Mouse (Mus musculus) ES-E14 (cell line): ENCODE results near the gene Pigo. TPM values are rescaled to one million over a fixed set of nuclear protein-coding genes. Genes with fewer than 3 reads are reported as not detected.

ENCODE experiments used
- DNase-seq: peaks from one replicate; pipeline ENCODE4 v3.0.0-alpha.2; 2013; ENCODE audit warnings: low read depth, low spot score
- H3K27ac ChIP-seq: 2 replicates; pipeline ENCODE4 v1.5.1; 2012; ENCODE audit warnings: low read depth, mild to moderate bottlenecking, low read length, moderate library complexity, mixed read lengths; ENCODE audit not compliant: poor library complexity, insufficient read depth, severe bottlenecking
- H3K36me3 ChIP-seq: 2 replicates; pipeline ENCODE4 v1.6.1; 2012; ENCODE audit warnings: mild to moderate bottlenecking, low read length, moderate library complexity, mixed read lengths; ENCODE audit not compliant: control insufficient read depth, poor library complexity, insufficient read depth, severe bottlenecking
- H3K4me1 ChIP-seq, 2 experiments: fragments of 150-350 bp in 1 of 2; sonication (generic) in 1 of 2; 2 replicates each; pipeline ENCODE4 v1.6.1; 2012; ENCODE audit warnings: low read length in 2 of 2, mild to moderate bottlenecking in 1 of 2, mixed read lengths in 1 of 2; ENCODE audit not compliant: control insufficient read depth in 2 of 2, insufficient read depth in 2 of 2, poor library complexity in 1 of 2
- H3K4me3 ChIP-seq, 2 experiments: fragments of 150-350 bp in 1 of 2; sonication (generic) in 1 of 2; 2 replicates each; pipeline ENCODE4 v1.5.1; 2012; ENCODE audit warnings: low read length in 2 of 2, low read depth in 1 of 2, mild to moderate bottlenecking in 1 of 2, mixed read lengths in 1 of 2; ENCODE audit not compliant: insufficient read depth in 1 of 2, poor library complexity in 1 of 2, severe bottlenecking in 1 of 2
- H3K9ac ChIP-seq: 2 replicates; pipeline ENCODE4 v1.6.1; 2012; ENCODE audit warnings: low read depth, mild to moderate bottlenecking, low read length, mixed read lengths; ENCODE audit not compliant: poor library complexity, insufficient read depth, severe bottlenecking
- H3K9me3 ChIP-seq: fragments of 150-350 bp; sonication (generic); 2 replicates; pipeline ENCODE4 v1.6.1; 2012; ENCODE audit warnings: low read depth, mild to moderate bottlenecking, low read length; ENCODE audit not compliant: control insufficient read depth, insufficient read depth
- CHD2 ChIP-seq: IDR thresholded peaks from 2 replicates; pipeline ENCODE4 v1.6.1; 2014; ENCODE audit warnings: mild to moderate bottlenecking, low read depth, low read length, inconsistent platforms
- HCFC1 ChIP-seq: IDR thresholded peaks from 2 replicates; pipeline ENCODE4 v1.6.1; 2012; ENCODE audit warnings: low read length, inconsistent platforms, borderline replicate concordance; ENCODE audit not compliant: insufficient read depth
- MAFK ChIP-seq: IDR thresholded peaks from 2 replicates; pipeline ENCODE4 v1.6.1; 2014; ENCODE audit warnings: mild to moderate bottlenecking, low read depth, low read length, inconsistent platforms; ENCODE audit not compliant: insufficient read depth
- ZC3H11A ChIP-seq: IDR thresholded peaks from 2 replicates; pipeline ENCODE4 v1.6.1; 2012; ENCODE audit warnings: low read depth, mild to moderate bottlenecking, inconsistent platforms, low read length, borderline replicate concordance
- ZNF384 ChIP-seq: IDR thresholded peaks from 2 replicates; pipeline ENCODE4 v1.6.1; 2012; ENCODE audit warnings: low read depth, low read length, inconsistent platforms
- in situ Hi-C, 2 experiments: fragments of 600-800 bp; cut with MboI; formaldehyde crosslinking; loops; one replicate each; pipeline ENCODE4 v1.15.1; 2025; ENCODE audit warnings: low sequenced_read_pairs in 2 of 2, inconsistent platforms in 1 of 2; ENCODE audit not compliant: unreplicated experiment in 2 of 2
- total RNA-seq: library from RNA; depleted of rRNA; stranded (reverse); fragments of 300-350 nt; gene quantifications from 2 replicates; pipeline ENCODE4 v1.2.3, GENCODE M21; 2012

Gene Pigo
- total RNA-seq, 1 experiment = 40.9 TPM

GRCm38 (mm10) chr4:43020876-43021275 is 4.7 kb downstream of the Pigo start:
- no peak for DNase-seq
- Histone ChIP-seq H3K4me1 (peaks cover 2 to 21% of the 10 kb centered on the region in 2 experiments; a peak in 3 of 4 replicates), H3K27ac (no peak overlapping the region), H3K4me3 (peak overlapping the region; percentile 12 to 32; a peak in 3 of 4 replicates), H3K9me3 (no peaks in the 10 kb centered on the region), H3K36me3 (peaks cover 40% of the 10 kb centered on the region), H3K9ac (peak overlapping the region; percentile 13)
- in situ Hi-C loops = no loop called here
- TF ChIP-seq MAFK (no peak), CHD2 (no peak), ZC3H11A (no peak), HCFC1 (no peak), ZNF384 (no peak)

- in situ Hi-C loops = no loop called here
- H3K36me3 ChIP-seq = peaks cover 40% of the 10 kb centered on the region
- peaks cover 2 to 19% of the 10 kb centered on the region in 2 experiments; a peak in 3 of 4 replicates for H3K4me1 ChIP-seq
- TF ChIP-seq HCFC1 (no peak), ZNF384 (no peak), ZC3H11A (no peak), MAFK (no peak), CHD2 (no peak)
- DNase-seq = no peak
- H3K9ac ChIP-seq = peak overlapping the region; percentile 21
- H3K4me3 ChIP-seq = peak overlapping the region in 1 of 2 experiments; percentile 9; a peak in 1 of 4 replicates
- no peaks in the 10 kb centered on the region for H3K9me3 ChIP-seq
- H3K27ac ChIP-seq = no peak overlapping the region
Observed at GRCm38 (mm10) chr4:43019641-43020465, 5.8 kb downstream of the Pigo start.

GRCm38 (mm10) chr4:43019176-43019575 is 6.4 kb downstream of the Pigo start:
- H3K36me3 ChIP-seq = peaks cover 38% of the 10 kb centered on the region

GRCm38 (mm10) chr4:43018156-43018555 is 7.5 kb downstream of the Pigo start:
- no peaks in the 10 kb centered on the region for H3K9me3 ChIP-seq
- no peak overlapping the region for H3K9ac ChIP-seq
- no peak overlapping the region for H3K27ac ChIP-seq
- in situ Hi-C loops = no loop called here
- no peak overlapping the region for H3K4me3 ChIP-seq
- no peak for DNase-seq
- H3K36me3 ChIP-seq = peaks cover 32% of the 10 kb centered on the region
- peaks cover 0 to 11% of the 10 kb centered on the region in 2 experiments; a peak in 3 of 4 replicates for H3K4me1 ChIP-seq
- TF ChIP-seq CHD2 = no peak
- no peak for TF ChIP-seq HCFC1
- no peak for TF ChIP-seq ZC3H11A
- no peak for TF ChIP-seq MAFK
- TF ChIP-seq ZNF384 = no peak

More at GRCm38 (mm10) chr4:43019176-43019575, 6.4 kb downstream of the Pigo start:
- no peak for DNase-seq
- Histone ChIP-seq H3K27ac (no peak overlapping the region), H3K9ac (peak overlapping the region; percentile 21; the same call in 1 of the 2 replicates), H3K4me1 (peaks cover 0 to 14% of the 10 kb centered on the region in 2 experiments; a peak in 3 of 4 replicates), H3K4me3 (no peak overlapping the region), H3K9me3 (no peaks in the 10 kb centered on the region)
- TF ChIP-seq MAFK = no peak
- no peak for TF ChIP-seq ZC3H11A
- TF ChIP-seq CHD2 = no peak
- TF ChIP-seq HCFC1 = no peak
- no peak for TF ChIP-seq ZNF384
- in situ Hi-C loops = no loop called here
